Mouse (Mus musculus) spleen, adult 2 months (tissue): ENCODE data around the gene 1700123L14Rik.

ENCODE experiments used
- CTCF ChIP-seq: fragments of 200-500 bp; IDR thresholded peaks from 2 replicates; pipeline ENCODE4 v1.5.1; 2011; ENCODE audit warnings: mild to moderate bottlenecking, inconsistent platforms; ENCODE audit not compliant: insufficient read depth, insufficient read length, insufficient replicate concordance; ENCODE audit errors: extremely low read depth
- POLR2A ChIP-seq: fragments of 200-500 bp; IDR thresholded peaks from 2 replicates; pipeline ENCODE4 v1.6.1; 2011; ENCODE audit warnings: low read depth, low read length, inconsistent platforms

GRCm38 (mm10) chr6:96116148-96116533 is 49.9 kb downstream of the 1700123L14Rik start:
- TF ChIP-seq CTCF = no peak
- no peak for TF ChIP-seq POLR2A
